Mouse (Mus musculus): Measurements from ENCODE around the gene Hyal3. TPM values are rescaled to one million over a fixed set of nuclear protein-coding genes. Genes with fewer than 3 reads are reported as not detected.

Hyal3 gene
- polyA plus RNA-seq, 1 experiment from 2014 or later, result 1.3 TPM

DNA sequence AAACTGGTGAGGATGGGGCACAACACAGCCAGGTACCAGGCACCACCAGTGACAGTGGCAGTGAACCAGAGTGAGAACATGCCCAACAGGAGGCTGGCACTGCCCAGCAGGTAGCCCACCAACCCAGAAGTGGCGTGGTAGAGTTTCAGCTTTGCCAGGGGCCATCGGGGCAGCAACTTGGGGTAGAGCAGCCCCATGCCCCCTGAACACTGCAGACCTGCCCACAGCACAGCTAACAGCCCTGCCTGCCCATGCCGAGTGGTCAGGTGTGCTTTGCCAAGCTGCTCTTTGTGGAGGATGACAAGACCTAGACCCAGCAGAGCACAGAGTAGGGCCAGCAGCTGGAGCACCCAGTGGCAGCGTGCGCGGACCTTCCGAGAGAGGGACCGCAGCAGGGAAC, 40.7 kb upstream of the Hyal3 start:
- H3K9me3 ChIP-seq (ENCODE audit: control insufficient read depth, low read length), result no peaks in the 10 kb centered on the region
- H3K9ac ChIP-seq (ENCODE audit: low read length), result no peak overlapping the region
- H3K4me2 ChIP-seq (replicated peaks; ENCODE audit: low read depth), result no peak overlapping the region
- TF ChIP-seq EP300 (optimal IDR thresholded peaks at IDR 0.05) (no peak), CTCF (IDR thresholded peaks at IDR 0.05; ENCODE audit: low read depth) (no peak)
- DNase-seq (ENCODE audit: low spot score) (no peak), ATAC-seq (ENCODE audit: low FRiP score, low TSS enrichment) (no peak)
- H3K27ac ChIP-seq (replicated peaks), result no peak overlapping the region
- no peak overlapping the region for H3K4me3 ChIP-seq (ENCODE audit: low read depth, low read length)
- no peaks in the 10 kb centered on the region for H3K27me3 ChIP-seq (ENCODE audit: control insufficient read depth, insufficient read depth, low read length)
- WGBS, result 92% methylated on average over 8 of the region's 8 CpGs
- peaks cover 8% of the 10 kb centered on the region; the same call in 1 of the 2 replicates for H3K4me1 ChIP-seq (replicated peaks; ENCODE audit: control insufficient read depth, insufficient read depth)
- H3K36me3 ChIP-seq (ENCODE audit: control insufficient read depth, insufficient read depth, low read length), result peaks cover 13% of the 10 kb centered on the region

GRCm38 (mm10) chr9:107540420-107540819, 40.2 kb upstream of the Hyal3 start:
- WGBS, result 58% methylated on average over 4 of the region's 4 CpGs
- peaks cover 5% of the 10 kb centered on the region; the same call in 1 of the 2 replicates for H3K4me1 ChIP-seq (replicated peaks; ENCODE audit: control insufficient read depth, insufficient read depth)
- H3K4me2 ChIP-seq (replicated peaks; ENCODE audit: low read depth), result no peak overlapping the region

DNA sequence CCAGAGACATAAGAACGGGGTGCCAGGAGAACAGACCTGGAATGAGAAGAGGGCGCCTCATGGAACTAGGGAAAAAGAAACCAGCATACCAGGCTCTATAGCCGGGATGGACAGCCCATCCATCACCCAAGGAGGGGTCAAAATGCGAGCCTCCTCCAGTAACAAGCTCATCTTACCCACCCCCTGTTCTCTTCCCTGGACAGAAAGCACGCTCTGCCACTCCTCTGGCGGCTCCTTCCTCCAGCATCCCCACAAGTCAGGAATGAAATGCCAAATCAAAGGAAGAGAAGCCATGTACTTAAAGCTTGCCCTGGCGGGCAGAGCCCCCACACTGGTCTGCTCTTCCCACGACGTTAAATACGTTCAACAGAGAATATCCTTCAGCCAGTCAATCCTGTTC, 39.6 kb upstream of the Hyal3 start:
- Histone ChIP-seq H3K9ac (ENCODE audit: low read length) (0 out of 2 replicates have a peak overlapping the region, but pooled peaks have one; percentile 41), H3K4me3 (ENCODE audit: low read depth, low read length) (peak overlapping the region; percentile 63; the same call in 1 of the 2 replicates), H3K27me3 (ENCODE audit: control insufficient read depth, insufficient read depth, low read length) (no peaks in the 10 kb centered on the region), H3K27ac (replicated peaks) (no peak overlapping the region), H3K4me1 (replicated peaks; ENCODE audit: control insufficient read depth, insufficient read depth) (peaks cover 5% of the 10 kb centered on the region; the same call in 1 of the 2 replicates), H3K9me3 (ENCODE audit: control insufficient read depth, low read length) (no peaks in the 10 kb centered on the region), H3K4me2 (replicated peaks; ENCODE audit: low read depth) (peak overlapping the region; percentile 78), H3K36me3 (ENCODE audit: control insufficient read depth, insufficient read depth, low read length) (peaks cover 13% of the 10 kb centered on the region)
- 20% methylated on average over 10 of the region's 10 CpGs for WGBS
- DNase-seq (ENCODE audit: low spot score), result no peak
- no peak for ATAC-seq (ENCODE audit: low FRiP score, low TSS enrichment)
- TF ChIP-seq CTCF (IDR thresholded peaks at IDR 0.05; ENCODE audit: low read depth) (no peak), EP300 (optimal IDR thresholded peaks at IDR 0.05) (no peak)

More at GRCm38 (mm10) chr9:107540420-107540819, 40.2 kb upstream of the Hyal3 start:
- Histone ChIP-seq H3K36me3 (ENCODE audit: control insufficient read depth, insufficient read depth, low read length) (peaks cover 13% of the 10 kb centered on the region), H3K27me3 (ENCODE audit: control insufficient read depth, insufficient read depth, low read length) (no peaks in the 10 kb centered on the region), H3K9me3 (ENCODE audit: control insufficient read depth, low read length) (no peaks in the 10 kb centered on the region), H3K4me3 (ENCODE audit: low read depth, low read length) (no peak overlapping the region), H3K27ac (replicated peaks) (no peak overlapping the region), H3K9ac (ENCODE audit: low read length) (no peak overlapping the region)
- TF ChIP-seq CTCF (IDR thresholded peaks at IDR 0.05; ENCODE audit: low read depth) (no peak), EP300 (optimal IDR thresholded peaks at IDR 0.05) (no peak)
- no peak for DNase-seq (ENCODE audit: low spot score)
- no peak for ATAC-seq (ENCODE audit: low FRiP score, low TSS enrichment)

DNA sequence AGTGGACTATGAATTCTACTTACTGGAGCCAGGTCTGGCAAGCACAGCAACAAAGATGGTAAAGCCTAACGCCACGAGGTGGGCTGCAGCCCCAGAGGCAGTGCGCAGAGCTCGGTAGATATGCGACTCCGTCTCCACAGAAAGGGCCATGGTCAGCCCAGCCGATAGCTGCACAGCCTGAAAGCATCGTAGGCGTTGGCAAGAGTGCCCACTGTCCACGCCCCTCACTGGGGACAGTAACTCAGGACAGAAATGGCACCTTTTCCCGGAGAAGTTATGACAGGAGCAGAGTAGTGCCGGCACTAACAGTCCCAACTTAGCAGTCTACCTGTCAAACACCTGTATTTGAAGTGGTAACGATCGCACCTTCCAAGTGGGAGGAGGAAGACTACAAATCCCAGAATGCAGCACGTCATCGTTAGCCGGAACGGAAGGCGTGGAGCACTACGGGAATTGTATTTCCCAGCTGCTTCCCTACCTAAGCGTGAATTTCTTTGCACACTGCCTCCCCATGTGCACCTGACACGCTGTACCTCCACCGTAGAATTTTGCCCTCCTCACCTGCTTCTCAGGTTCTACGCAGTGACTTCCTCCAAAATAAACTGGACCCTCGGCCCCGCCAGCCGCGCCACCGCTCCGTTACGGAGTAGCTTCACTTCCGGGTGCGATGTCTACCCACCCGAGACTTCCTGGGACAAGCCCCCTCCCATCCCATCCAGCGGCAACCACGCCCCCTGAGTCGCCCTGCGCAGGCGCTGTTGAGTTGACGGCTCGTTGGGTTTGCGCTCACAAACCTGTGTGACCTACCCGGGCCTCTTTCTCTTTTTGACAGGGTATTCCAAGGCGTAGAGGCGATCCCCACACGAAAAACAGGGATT, 38.9 kb upstream of the Hyal3 start, which contains the start of the genes Cyb561d2 and Nprl2:
Gene Cyb561d2 (minus strand): TSS at position 720 of the 878 bp plus-strand sequence.
Gene Nprl2 (plus strand): TSS at position 753 of the 878 bp plus-strand sequence.
- Histone ChIP-seq H3K36me3 (ENCODE audit: control insufficient read depth, insufficient read depth, low read length) (peaks cover 13% of the 10 kb centered on the region), H3K9ac (ENCODE audit: low read length) (peak within 1 kb of the TSS; percentile 55), H3K4me1 (replicated peaks; ENCODE audit: control insufficient read depth, insufficient read depth) (peaks cover 2% of the 10 kb centered on the region; the same call in 1 of the 2 replicates), H3K4me2 (replicated peaks; ENCODE audit: low read depth) (peak within 1 kb of the TSS; percentile 78), H3K27me3 (ENCODE audit: control insufficient read depth, insufficient read depth, low read length) (no peaks in the 10 kb centered on the region), H3K27ac (replicated peaks) (peak within 1 kb of the TSS; percentile 40; the same call in 1 of the 2 replicates), H3K4me3 (ENCODE audit: low read depth, low read length) (peak within 1 kb of the TSS; percentile 63), H3K9me3 (ENCODE audit: control insufficient read depth, low read length) (no peaks in the 10 kb centered on the region)
- under 1% methylated on average over 46 of the region's 46 CpGs for WGBS
- DNase-seq (ENCODE audit: low spot score) (peak; percentile 94), ATAC-seq (ENCODE audit: low FRiP score, low TSS enrichment) (peak; percentile 85)
- TF ChIP-seq CTCF (IDR thresholded peaks at IDR 0.05; ENCODE audit: low read depth) (peak; percentile 21; the same call in 1 of the 2 replicates), EP300 (optimal IDR thresholded peaks at IDR 0.05) (no peak)

DNA sequence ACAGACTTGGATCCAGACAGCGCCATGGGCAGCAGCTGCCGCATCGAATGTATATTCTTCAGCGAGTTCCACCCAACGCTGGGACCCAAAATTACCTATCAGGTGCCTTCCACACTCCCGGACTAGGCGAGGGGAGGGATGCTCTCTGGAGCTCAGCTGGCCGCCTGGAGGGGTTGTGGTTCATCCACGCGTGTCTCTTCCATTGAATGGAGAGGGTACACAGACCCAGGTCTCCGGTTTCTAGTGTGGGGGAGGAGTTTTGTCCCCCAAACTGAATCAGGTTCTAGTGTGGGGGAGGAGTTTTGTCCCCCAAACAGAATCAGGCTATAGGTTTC, 38.3 kb upstream of the Hyal3 start:
- H3K9ac ChIP-seq (ENCODE audit: low read length), result peak overlapping the region; percentile 55
- peak overlapping the region; percentile 63 for H3K4me3 ChIP-seq (ENCODE audit: low read depth, low read length)
- 0 out of 2 replicates have a peak overlapping the region, but pooled peaks have one; percentile 5 for H3K27ac ChIP-seq (replicated peaks)
- H3K36me3 ChIP-seq (ENCODE audit: control insufficient read depth, insufficient read depth, low read length), result peaks cover 13% of the 10 kb centered on the region
- H3K4me1 ChIP-seq (replicated peaks; ENCODE audit: control insufficient read depth, insufficient read depth), result 0 out of 2 replicates have a peak, but pooled peaks cover 2% of the 10 kb centered on the region
- 1% methylated on average over 11 of the region's 11 CpGs for WGBS
- no peaks in the 10 kb centered on the region for H3K27me3 ChIP-seq (ENCODE audit: control insufficient read depth, insufficient read depth, low read length)
- H3K4me2 ChIP-seq (replicated peaks; ENCODE audit: low read depth), result peak overlapping the region; percentile 78
- no peak for TF ChIP-seq EP300 (optimal IDR thresholded peaks at IDR 0.05)
- TF ChIP-seq CTCF (IDR thresholded peaks at IDR 0.05; ENCODE audit: low read depth), result no peak
- DNase-seq (ENCODE audit: low spot score), result no peak
- no peaks in the 10 kb centered on the region for H3K9me3 ChIP-seq (ENCODE audit: control insufficient read depth, low read length)
- ATAC-seq (ENCODE audit: low FRiP score, low TSS enrichment), result peak; percentile 6; the same call in 1 of the 2 replicates

All from stomach, postnatal 0 days (tissue).